Mouse (Mus musculus) adrenal gland (tissue): ENCODE data around the gene Pex11a.

Experiments
- intact Hi-C: fragments of 180-260 bp; cut with DNase I; formaldehyde crosslinking; loops from one replicate; pipeline ENCODE4 v1.15.1; 2025
- long read RNA-seq, 2 experiments: library from polyadenylated mRNA; unstranded; transcript quantifications; one replicate each; pipeline ENCODE4 v2.0.0; 2020; ENCODE audit warnings: borderline replicate concordance in 1 of 2; ENCODE audit not compliant: insufficient replicate concordance in 1 of 2

Gene Pex11a
- long read RNA-seq, experiment 1, transcript Pex11a-201 (3 exons, 2,241 nt): major isoform, 27 of 40 reads
- long read RNA-seq, experiment 1, transcript Pex11a-203 (2 exons, 1,044 nt): minor isoform, 8 of 40 reads
- long read RNA-seq, experiment 1, partial matches to known transcripts: 0 of 40 reads
- long read RNA-seq, experiment 1, other reads (novel, unspliced or antisense): 4 of 40 reads
- long read RNA-seq, experiment 2, transcript Pex11a-203 (2 exons, 1,044 nt): minor isoform, 13 of 42 reads
- long read RNA-seq, experiment 2, transcript Pex11a-201 (3 exons, 2,241 nt): major isoform, 24 of 42 reads
- long read RNA-seq, experiment 2, partial matches to known transcripts: 0 of 42 reads
- long read RNA-seq, experiment 2, other reads (novel, unspliced or antisense): 4 of 42 reads

DNA sequence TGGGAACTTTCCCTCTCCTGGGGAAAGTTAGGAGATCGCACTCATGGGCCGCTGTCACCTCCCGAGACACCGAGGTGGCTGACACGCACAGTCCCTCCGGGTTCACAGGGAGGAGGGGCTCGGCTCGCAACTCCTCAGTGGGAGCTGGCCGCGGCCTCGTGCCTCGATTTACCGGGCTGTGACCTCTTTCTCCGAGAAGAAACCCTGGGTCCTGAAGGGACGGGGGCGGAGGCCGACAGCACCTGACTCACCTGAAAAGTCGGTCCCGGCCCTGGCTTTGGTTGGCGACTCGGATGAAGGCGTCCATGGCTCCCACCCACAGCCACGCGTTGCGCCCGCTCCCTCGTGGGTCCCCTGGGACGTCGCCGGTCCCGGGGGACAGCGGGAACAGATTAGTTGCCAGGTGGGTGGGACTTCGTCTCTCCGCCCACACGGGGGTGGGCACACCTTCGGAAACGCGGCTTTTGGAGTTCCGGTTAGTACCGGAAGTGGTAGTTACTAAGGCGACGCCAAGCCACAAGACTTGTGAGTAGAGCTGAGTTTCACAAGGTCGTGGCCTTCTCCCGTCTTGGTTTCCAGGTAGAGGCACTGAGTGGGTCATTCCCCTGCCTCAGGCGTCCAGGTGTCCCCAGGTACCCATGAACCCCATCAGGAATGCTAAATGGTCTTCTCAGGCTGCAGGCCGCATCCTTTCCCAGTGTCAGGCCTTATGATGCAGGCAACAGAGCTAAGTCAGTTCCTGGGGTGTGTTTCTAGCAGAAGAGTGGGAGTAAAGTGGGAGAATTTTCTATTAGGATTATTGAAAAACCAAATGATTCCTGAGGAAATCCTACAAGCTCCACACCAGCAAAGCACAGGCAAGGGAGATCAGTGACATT, at the start of gene Pex11a, which contains the start of gene Wdr93:
Pex11a (minus strand) TSS at position 473 of the 878 bp plus-strand sequence.
Wdr93 (plus strand) TSS at position 505 of the 878 bp plus-strand sequence.
- intact Hi-C loops: loop anchor here (5.0 kb wide), 1 partner anchor 44 kb away; no protein-coding TSS in a partner anchor

DNA sequence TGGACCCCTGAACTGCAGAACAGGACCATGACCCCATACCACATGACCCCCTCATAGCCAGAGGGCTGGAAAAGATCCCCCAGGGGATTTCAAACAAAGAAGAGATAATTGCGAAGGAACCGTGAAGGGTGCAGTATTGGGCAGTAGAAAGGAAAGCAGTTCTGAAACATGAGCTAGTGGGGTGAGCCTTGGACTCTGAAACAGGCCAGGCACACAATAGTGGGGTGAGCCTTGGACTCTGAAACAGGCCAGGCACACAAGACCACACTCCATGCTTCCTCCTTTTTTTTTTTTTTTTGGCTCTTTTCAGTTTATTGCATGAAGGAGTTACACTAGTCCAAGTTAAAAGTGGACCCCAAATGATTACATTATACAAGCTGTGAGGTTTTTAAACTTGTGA, 46.9 kb upstream of the Pex11a start:
- intact Hi-C loops: loop anchor here (5.0 kb wide), 4 partner anchors 48 to 178 kb away; partner anchors contain the start of genes Pex11a, Ticrr and Wdr93

DNA sequence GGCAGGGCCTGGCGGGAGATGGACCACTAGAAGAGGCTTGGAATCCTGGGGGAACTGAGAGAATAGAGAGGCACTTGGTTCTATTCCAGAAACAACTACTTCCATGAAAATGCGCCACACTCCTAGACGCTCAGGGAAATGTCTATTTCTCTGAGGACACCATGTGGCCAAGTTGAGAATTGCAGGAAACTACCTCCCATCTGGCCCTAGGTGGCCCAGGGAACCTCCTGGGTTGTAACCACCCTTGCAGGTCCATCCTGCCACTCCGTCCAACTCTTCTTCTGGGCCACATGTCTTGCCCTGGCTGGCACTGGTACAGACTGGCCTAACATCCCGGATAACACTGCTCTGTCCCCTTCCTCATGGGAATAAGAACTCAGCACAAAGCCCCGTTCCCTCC, 43.4 kb upstream of the Pex11a start:
- intact Hi-C loops: loop anchor here (5.0 kb wide), 4 partner anchors 44 to 174 kb away; partner anchors contain the start of genes Pex11a, Ticrr and Wdr93

DNA sequence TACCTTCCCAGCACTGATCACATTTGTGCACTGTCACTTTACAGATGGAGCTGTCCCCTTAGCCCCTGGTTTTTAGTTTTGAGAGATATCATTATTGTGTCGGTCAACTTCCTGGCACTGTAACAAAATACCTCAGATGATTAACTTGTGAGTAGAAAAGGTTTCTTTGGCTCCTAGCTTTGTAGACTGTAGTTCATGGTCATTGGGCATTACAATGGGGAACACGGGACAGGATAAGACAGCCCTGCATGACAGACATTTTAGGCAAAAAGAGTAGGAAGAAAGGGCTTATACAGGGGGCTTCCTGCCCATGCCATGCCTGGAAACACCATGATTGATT, 39.6 kb upstream of the Pex11a start:
- intact Hi-C loops: no loop called here

DNA sequence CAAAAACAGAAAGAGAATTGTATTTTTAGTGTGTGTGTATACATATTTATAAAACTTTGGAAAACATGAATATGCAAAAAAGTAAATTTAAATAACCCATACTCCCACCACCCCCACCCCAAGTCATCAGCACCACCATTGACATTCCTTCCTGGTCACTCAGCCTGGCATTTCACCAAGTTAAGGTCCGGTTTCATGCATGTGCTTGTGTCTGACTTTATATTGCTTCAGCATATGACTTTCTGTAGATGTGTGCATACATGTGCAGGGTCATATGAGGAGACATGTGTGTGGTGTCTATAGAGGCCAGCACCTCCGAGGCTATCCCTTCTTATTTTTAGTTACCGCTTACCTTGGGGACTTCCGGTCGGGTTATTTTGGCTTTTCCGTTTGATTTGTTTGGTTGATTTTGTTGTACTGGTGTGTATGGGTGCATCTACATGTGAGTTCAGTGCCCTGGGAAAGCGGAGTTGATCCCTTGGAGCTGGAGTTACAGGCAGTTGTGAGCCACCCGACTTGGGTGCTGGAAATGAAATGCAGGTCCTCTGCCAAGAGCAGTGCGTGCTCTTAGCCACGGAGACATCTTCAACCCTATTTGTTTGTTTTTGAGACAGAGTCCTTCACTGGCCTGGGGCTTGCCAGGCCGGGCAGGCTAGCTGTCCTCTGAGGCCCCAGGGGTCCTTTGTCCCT, 39.0 kb upstream of the Pex11a start:
- intact Hi-C loops: no loop called here

DNA sequence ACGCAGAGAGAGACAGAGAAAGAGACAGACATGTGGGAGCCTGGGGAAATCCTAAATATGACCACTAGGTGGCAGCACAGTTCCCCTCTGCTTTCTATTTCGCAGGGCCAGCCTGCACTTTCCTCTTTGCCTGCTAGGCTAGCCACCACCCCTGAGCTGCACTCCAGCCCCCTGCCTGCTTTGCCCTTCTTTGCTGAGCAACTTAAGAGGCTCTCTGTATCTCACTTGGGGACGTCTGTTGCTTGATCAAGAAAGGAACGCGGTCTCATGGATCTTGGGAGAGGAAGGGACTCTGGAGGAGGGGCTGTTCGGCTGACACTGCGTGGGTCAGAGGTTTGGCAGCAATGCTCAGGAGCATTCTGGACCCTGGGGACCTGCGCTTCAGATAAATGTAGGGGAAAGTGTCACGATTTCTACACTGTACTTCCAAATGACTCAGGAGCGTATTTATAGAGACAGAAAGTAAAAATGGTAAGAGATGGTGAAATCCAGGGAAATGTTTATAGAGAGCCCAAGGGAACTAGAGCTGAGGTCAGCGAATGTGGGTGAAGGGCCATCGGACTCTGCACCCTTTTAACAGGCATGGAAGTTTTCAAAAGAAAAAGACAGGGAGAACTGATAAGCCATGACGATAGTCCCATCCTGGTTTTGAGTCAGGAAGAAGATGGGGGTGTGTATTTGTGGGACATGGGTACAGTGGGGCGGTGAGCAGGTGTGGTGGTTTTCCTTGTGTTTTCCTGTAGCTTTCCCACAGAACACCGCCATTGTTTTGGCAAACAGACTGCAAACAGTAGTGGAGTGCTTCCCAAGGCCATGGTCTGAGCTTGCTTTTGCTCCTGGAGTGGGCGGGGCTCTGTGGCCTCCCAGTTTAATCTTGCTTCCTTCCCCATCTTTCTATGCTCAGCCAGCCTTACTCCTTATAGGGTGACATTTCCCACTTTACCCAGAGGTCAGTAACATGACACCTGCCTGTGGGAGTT, 38.0 kb upstream of the Pex11a start:
- intact Hi-C loops: no loop called here

DNA sequence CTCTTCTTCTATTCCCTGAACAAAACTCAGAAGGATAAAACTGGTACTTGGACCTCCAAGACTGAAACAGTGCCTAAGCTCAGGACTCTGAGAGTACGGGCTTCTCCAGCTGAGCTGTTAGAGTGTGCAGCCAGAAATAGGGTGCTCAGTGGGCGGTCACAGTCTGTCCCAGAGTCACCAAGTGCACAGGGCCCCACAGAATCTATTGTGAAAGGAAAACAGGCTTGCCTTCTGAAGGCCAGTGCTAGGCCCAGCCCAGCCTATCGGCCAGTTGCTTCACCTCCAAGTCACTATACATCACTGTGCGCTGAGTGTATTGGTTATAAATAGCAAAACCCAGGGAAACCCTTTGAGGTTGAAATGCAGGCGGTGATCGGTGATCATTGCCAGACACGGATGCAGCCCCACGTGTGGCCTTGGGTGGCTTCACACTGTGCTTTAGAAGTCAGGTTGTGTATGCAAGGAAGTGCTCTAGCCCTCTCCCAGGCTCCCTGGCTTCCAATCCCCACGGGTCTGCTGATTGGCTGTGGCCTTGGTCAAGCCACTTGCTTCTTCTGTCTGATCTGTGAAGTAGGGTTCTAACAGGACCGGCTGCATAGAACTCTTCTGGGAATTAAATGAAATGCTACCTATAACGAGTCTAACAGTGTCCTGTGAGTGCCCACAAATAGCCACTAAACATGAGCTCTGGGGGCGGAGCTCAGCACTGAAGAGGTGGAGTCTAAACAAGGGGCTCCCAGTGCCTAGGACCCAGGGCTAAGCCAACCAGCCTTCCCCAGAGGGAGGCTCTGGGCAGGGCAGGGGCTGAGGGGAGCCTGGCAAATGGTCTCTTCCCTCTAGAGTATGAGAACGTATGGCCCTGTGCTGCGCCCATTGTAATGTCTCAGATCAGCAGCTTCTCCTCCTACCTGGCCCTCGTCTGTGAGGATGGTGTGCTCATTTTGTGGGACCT, 28.9 kb upstream of the Pex11a start:
- intact Hi-C loops: no loop called here

DNA sequence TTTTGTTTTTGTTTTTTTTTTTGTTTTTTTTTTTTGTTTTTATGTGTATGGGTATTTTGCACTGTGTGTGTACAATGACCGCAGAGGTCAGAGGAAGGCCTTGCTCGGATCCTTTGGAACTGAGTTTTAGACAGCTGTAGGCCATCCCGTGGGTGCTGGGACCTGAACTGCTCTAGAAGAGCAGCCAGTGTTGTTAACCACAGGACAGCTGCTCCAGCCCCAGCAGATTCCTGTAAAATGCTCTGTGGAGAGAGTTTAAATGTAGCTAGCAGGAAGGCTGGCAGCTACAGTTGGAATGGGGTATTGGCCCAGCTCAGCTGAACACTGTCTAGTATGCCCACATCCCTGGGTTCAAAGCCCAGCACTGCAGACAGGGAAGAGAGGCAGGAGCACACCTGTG, 26.7 kb upstream of the Pex11a start:
- intact Hi-C loops: no loop called here

DNA sequence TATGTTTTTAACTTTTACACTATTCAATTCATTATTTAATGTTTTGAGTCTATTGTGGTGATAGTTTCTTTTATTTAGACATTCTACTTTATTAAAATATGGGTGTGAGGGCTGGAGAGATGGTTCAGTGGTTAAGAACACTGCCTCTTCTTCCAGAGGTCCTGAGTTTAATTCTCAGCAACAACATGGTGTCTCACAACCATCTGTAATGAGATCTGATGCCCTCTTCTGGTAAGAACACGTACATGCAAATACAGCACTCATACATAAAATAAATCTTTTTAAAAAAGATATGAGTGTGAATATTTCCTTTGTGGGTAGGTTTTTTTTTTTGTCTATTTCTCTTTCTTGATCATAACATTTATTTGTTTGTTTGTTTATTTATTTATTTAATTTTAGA, 23.1 kb upstream of the Pex11a start:
- intact Hi-C loops: no loop called here

DNA sequence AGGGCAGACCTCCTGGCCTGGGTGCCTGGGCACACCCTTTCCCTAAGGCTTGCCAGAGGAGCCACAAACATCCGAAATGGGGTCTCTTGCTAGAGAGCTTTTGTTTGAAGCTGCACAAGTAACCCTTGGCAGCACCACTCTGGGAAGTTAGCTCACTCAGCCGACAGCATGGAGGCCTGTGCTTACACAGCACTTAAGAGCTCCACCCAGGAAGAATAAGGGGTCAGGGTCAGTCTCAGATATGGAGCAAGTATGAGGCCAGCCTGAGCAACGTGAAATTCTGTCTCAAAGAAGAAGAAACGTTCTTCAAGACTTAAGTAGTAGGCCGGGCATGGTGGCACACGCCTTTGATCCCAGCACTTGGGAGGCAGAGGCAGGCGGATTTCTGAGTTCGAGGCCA, 19.2 kb upstream of the Pex11a start:
- intact Hi-C loops: no loop called here

DNA sequence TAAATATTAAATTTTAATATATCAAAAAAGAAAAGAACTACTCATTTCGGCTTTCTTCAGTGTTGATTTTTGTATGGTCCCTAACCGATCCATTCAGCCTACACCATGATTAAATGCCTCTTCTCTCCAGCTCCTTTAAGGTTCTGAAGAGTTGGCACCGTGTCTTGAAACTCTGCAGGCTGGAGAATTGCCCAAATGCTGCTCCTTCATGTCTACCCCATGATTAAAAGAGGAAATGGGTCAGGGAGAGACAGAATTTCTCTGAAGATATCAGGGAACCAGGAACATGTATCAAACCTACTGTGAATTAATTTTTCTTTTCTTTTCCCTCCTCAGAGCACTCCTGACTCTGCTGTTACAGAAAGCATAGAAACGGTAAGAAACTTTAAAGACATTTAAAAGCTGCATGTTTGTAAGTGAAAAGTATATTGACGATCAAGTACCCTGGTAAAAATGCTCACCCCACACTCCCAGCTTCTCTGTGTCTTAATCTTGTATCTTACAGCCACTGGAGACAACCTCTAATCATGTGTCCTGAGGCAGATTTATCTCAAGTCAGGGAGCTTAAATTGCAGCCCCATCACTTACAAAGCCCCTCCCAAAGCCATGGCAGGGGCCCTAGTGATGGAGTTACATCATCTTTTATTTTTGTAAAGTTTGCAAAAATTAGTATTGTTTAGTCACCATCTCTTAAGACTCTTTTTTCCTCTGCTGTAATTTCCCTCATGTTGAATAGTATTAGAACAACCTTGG, 18.4 kb upstream of the Pex11a start:
- intact Hi-C loops: no loop called here

DNA sequence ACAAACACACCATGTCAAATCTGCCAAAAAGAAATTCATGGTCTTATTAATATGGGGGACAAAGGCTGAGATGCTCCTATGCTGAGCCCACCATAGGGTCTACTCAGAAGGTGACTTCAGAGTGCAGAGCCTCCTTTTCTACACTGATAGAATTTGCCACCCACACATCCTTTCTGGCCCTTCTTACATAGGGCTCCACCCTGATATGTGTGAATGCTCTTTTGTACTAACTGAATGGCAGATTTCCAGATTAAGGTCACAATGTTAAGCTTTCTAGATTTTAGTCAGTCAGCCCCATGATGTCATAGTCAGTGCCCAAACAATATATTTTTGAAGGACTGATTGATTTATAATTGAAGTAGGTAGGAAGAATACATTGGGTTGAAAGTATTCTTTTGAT, 16.8 kb upstream of the Pex11a start:
- intact Hi-C loops: no loop called here

DNA sequence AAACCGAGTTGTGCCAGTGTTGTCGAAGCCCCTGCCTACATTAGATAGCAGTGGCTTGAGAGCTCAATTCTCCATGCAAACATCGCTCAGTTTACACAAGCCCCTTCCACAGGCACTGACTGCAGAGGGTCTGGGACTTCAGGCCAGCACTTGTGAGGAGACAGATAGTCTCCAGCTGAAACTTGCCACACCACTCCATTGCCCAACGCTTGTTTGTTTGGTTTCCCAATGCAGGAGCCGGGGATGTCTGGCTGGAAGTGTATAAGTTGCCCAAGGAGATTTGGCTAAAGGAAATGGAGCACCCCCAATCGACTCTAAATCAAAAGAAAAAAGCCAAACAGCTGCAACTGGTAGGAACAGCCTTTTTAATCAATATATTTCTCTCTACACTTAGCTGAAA, 15.2 kb upstream of the Pex11a start:
- intact Hi-C loops: no loop called here

DNA sequence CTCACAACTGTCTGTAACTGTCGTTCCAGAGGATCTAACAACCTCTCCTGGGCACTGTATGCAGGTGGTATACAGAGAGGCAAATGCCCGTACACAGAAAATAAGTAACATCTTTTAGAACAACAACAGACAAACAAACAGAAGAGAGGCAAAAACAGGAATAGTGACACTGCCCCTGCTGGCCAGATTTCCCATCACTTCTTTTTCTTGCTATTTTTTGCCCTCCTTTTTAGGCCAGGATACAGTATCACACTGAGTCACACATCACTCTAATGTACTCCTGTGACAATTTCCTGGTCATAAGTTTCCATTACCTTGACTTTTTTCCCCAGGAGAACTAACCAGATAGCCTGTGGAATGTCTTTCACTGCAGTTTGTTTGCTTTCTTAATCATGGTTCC, 13.4 kb upstream of the Pex11a start:
- intact Hi-C loops: no loop called here

DNA sequence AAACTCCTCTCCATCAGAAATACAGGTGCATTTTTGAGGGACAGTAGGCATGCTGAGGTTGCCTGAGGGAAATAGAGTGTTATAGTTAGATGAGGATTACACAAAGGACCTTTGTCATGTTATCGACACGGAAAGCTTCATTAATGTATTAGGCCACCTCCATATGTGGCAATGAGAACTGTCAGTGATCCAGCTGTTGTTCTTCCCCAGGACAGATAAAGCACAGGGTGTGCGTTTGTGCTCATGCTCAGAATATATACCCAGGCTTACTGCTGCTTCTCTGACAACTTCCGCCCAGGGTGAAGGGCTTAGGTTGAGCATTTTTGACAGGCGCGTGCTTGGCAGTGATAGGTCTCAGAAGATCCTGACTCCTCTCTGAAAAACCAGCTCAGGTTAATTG, 6.6 kb upstream of the Pex11a start:
- intact Hi-C loops: no loop called here

DNA sequence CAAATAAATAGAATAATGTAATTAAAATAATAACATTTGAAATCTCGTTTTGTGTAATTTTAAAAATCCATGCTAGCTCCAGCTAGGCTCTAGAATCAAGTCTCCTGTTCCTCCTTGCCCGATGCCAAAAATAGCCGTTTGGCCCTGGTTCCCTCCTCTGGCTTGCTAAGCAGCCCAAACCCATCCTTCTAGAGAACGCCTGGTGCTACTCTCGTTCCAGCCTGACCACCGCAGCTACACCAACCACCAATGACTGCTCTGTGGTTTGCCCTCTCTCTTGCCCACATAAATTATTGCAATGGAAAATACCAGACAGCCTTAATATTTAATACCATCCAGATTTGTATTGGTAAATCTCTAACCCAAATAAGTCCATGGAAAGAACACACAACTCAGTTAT, 4.7 kb upstream of the Pex11a start:
- intact Hi-C loops: no loop called here

DNA sequence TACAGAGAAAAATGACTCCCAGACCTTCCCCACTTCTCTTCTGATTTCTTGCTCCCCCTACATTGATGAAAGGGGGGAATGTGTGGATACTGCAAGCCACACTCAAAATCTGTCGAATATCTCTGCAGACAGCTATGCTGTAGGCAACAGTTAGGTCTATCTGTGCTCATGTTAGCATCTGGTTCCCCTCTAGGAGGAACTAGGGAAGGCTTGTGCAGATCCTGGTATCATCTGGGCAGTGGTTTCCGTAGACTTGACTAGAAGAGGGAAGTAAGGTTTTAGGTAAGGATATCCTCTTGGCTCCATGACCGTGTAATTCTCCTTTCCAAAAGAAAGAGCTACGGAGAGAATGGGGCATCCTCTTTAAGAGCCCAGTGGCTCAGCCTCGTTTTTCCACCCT, 1.7 kb upstream of the Pex11a start:
- intact Hi-C loops: loop anchor here (5.0 kb wide), 1 partner anchor 43 kb away; no protein-coding TSS in a partner anchor

DNA sequence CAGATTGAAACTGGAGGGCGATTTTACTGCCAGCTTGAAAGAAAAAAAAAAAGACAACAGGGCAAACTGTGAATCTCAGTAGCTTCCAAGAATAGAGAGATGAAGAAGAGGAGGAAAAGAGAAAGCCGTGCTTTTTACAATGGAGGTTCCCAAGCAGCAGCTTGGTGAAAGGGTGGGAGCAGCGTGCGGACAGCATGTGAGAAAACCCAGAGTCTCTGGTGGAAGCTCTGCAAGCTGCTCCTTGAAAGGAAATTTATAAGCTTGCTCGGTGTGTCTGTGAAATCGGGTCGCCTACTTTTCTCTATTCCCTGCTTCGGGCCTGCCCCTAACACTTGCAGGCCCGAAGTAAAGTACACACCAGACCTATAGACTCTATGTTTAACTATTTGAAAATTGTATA, 1.1 kb upstream of the Pex11a start:
- intact Hi-C loops: loop anchor here (5.0 kb wide), 1 partner anchor 43 kb away; no protein-coding TSS in a partner anchor
